Mouse (Mus musculus): Measurements from ENCODE around the gene Cst8.
"Not testable (repeated sequence)": the region's sequence is repeated elsewhere in the genome, so short reads cannot be mapped to it uniquely, and the experiment has no call there.

Gene Cst8

DNA sequence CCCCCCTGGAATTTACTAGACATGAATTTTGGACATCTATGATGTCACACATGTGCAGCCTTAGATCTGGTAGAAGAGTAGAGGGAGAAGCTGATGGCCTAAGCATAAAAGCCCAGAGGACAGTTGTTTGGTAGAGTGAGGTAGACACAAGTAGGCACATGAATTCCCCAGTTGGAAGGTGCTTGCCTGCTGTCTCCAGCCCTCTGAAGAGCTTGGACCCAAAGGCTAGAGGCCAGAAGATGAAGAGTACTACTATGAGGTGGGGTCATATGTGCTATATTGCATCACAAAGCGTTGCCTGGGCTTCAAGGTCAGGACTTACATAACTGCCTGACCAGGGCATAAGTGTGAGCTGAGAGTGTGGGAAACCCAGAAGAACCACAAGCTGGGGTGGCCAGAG is at the start of gene Cst8:
TSS of gene Cst8 (plus strand) at position 301 of the 400 bp plus-strand sequence.
- DNase-seq (ENCODE audit: low spot score in 2 of 2) = no peak

GRCm38 (mm10) chr2:148750058-148750457 is 48.5 kb upstream of the Cst8 start, which contains the start of gene Cstl1:
Cstl1 (plus strand) TSS chr2:148750358.
- DNase-seq (ENCODE audit: low spot score in 2 of 2) = no peak

- DNase-seq (ENCODE audit: low spot score in 2 of 2) = peak; percentile 47 to 73
These were observed 46.4 kb upstream of the Cst8 start for GRCm38 (mm10) chr2:148751893-148752813.

DNA sequence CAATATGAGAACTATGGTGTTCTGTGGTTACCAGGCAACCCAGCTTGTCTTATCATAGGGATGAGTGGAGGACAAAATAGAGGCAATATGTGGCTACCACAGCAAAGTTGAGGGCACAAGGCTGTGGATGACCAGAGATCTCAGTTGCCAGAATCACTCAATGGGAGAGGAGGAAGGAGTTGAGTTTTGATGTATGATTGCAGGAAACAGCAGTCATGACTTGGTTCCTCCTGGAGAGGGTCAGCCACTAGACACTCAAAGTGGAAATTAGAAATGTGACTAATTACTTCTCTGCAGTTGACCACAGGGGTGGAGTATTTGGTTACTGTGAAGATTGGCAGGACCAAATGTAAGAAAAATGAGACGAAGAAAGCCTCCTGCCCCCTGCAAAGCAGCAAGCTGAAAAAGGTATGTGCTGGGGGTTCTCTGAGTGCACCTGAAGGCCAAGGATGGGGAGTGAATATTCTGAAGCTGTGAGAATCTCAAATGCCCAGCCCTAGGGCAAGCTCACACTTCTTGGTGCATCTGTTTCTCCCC is 44.2 kb upstream of the Cst8 start:
- no peak for DNase-seq (ENCODE audit: low spot score in 2 of 2)

DNA sequence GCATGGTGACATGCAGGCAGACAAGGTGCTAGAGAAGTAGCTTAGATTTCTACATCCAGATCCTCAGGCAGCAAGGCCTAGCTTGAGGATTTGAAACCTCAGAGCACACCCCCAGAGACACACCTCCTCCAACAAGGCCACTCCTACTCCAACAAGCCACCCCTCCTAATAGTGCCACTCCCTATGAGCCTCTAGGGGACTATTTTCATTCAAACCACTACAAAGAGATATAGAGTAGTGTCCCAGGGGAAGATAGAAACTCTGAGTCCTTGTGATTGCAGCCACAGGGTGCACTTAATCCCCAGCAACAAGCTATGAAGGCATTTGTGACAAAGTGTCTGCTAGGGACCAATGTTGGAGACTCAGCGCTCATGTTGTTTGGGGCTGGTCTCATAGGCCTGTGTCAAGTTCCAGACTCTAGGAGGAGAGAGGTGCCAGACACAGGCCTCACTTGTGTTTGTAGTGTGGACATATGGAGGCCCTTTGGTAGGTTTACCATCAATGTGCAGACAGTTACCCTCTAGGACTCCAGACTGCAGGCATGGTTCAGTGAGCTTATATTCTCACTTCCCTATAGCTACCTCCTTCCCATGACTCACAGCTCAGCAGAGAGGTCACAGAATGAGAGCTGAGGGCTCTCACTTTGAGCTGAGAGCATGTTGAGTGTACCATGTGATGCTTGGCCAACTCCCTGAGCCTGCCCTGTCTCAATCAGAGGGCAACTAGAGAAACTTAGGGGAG is 34.8 kb upstream of the Cst8 start:
- peak in 1 of 2 experiments; percentile 25 for DNase-seq (ENCODE audit: low spot score in 2 of 2)

DNA sequence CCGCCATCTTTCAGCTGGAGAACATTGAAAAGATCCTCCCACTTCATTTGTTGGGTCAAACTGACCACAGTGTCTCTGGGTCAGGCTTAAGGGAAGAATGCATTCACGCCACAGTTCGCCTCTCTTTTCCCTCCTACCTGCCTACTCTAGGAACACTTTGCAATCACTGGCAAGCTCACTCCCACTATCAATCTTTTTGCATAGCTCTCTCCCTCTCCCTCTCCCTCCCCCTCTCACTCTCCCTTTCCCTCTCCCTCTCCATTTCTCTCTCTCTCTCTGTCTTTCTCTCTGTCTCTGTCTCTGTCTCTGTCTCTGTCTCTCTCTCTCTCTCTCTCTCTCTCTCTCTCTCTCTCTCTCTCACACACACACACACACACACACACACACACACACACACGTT is 27.2 kb upstream of the Cst8 start, which contains the start of gene Cst11:
TSS of gene Cst11 (minus strand) at position 101 of the 400 bp plus-strand sequence.
- not testable (repeated sequence) for DNase-seq (ENCODE audit: low spot score in 2 of 2)

DNA sequence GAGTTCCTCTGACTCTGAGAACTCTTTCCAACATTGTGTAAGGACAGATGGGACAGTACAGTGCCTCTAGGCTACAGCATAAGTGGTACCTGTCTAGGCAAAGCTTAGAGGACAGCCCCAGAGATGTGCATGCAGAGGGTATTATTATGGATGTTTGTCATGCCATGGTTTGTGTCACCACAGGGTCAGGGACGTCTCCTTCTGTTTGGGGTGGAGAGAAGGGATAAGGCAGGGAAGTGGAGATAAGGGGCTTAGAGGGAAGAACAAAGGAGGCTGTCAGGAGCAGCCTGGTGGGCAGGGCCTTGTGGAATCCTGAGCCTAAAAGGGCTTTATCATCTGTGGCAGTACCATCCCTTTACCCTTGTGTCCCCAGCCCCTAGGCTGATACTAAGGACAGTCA is 16.9 kb upstream of the Cst8 start, which contains the start of gene 8030411F24Rik:
TSS of gene 8030411F24Rik (plus strand) at position 301 of the 400 bp plus-strand sequence.
- no peak for DNase-seq (ENCODE audit: low spot score in 2 of 2)

GRCm38 (mm10) chr2:148789142-148789541 is 9.4 kb upstream of the Cst8 start, which contains the start of gene Cst12:
Cst12 (plus strand) TSS chr2:148789361.
- no peak for DNase-seq (ENCODE audit: low spot score in 2 of 2)

DNA sequence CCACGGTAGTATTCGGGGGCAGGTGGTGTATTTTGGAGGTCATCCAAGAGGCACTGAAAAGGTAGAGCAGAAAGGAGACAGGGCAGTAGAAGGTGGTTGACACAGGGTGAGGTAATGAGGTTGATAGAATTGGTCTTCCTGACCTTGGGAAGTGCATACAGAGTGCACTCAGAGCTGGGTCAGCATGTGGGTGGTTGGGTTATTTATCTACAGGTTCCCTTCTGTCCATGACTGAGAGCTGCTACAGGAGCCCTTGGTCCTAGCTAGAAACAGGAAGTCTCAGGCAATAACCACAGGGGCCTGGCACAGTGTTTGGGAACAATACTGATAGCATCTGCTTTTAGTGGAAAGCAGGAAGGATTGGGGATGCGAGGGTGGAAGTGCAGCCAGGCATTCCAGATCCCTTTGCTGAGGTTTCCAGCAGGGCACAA is 2.9 kb downstream of the Cst8 start:
- DNase-seq (ENCODE audit: low spot score in 2 of 2) = no peak

DNA sequence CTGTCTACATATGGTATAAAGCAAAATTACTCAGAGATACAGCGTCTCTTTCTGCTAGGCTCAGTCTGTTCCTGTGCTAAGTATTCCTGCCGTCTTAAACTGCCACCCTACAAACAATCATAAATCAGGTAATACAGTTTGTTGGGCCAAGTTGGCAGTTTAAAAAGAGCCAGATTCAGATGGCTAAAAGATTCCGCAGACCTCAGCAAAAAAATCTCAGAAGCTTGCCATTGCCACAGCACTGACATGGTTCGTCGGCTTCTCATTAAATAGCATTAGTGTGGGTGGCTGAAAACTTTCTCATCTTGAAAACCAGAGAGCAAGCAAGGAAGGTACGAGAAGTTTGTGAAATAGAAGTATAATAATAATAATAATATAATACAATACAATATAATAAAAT is 8.1 kb downstream of the Cst8 start:
- DNase-seq (ENCODE audit: low spot score in 2 of 2) = no peak

- no peak for DNase-seq (ENCODE audit: low spot score in 2 of 2)
These were observed 21.3 kb downstream of the Cst8 start, which contains the start of gene Cst13 for GRCm38 (mm10) chr2:148819909-148820308. Cst13 (plus strand) TSS chr2:148820081.

- DNase-seq (ENCODE audit: low spot score in 2 of 2) = no peak
These were observed 27.4 kb downstream of the Cst8 start for GRCm38 (mm10) chr2:148825986-148826385.

- DNase-seq (ENCODE audit: low spot score in 2 of 2) = no peak
These were observed 36.3 kb downstream of the Cst8 start, which contains the start of gene Cst9 for GRCm38 (mm10) chr2:148834912-148835311. Cst9 (plus strand) TSS chr2:148835147.

DNA sequence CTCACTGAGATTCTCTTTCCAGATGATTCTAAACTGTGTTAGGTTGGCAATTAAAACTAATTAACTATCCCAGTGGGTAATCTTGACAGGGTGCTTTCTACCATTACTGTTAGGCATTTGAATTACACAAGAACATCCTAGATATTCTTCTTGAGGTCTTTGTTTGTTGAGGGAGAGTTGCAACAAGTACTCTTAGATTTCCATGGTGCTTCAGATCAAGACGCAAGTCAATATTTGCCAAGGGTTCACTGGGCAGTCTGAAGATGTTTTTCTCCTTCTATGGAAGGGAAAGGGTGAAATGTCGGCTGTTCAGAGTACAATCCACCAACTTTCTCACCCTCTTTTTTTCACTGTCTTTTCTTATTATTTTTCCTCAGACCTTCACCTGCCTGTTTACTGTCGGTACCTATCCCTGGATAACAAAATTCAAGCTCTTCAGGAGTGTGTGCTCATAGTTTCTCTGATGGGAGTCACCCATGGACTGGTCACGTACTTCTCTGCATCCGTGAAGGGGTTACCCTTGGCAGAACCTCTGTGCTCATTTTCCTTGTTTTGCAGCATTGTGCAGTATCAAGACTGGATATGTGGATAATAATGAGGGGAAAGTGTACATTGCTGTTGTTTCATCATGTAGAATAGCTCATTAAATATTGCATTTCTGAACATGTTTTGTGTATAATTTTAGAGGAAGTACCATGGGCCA is 39.6 kb downstream of the Cst8 start:
- no peak for DNase-seq (ENCODE audit: low spot score in 2 of 2)

GRCm38 (mm10) chr2:148839224-148839623 is 40.6 kb downstream of the Cst8 start:
- DNase-seq (ENCODE audit: low spot score in 2 of 2) = no peak

DNA sequence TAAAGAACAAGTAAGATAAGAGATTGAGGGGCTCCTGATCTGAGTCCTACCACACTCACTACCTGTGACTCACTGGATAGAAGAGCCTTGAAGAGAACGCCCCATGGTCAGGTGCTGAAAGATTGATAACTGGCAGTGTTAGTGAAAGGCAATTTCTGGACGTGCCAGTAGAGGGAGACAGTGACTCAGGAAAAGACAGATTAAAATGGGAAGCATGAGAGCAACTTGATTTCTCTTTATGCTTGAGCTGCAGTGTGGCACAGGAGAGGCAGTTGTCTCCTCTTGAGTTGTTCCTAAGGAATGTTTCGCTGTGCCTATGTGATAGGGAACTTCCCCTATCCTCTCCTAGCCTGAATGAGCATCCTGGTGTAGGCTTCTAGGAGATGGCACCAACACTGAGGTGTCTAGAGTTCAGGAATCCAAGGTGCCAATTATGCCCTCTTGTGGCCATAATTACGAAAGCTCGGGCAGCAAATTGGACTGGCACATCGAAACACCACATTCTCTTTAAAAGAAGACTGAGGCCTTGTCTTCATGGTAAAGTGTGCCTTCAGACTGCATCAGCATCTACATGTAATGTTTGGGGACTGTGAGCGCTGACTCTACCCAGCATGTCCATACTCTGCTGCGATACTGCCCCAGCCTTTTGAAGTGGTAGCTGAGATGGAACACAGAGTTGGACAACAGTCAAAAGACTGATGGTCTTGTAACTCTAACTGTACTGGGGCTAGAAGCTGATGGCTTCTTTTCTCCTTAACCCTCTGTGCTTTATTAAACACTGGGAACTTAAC is 52.7 kb downstream of the Cst8 start:
- DNase-seq (ENCODE audit: low spot score in 2 of 2) = peak; percentile 49 to 74
